Mouse (Mus musculus): ENCODE results near the gene Dph2. TPM values are rescaled to one million over a fixed set of nuclear protein-coding genes. Genes with fewer than 3 reads are reported as not detected.

Gene Dph2
- total and polyA plus RNA-seq, 3 experiments, result 25.2 to 27.2 TPM; not detected in 1

DNA sequence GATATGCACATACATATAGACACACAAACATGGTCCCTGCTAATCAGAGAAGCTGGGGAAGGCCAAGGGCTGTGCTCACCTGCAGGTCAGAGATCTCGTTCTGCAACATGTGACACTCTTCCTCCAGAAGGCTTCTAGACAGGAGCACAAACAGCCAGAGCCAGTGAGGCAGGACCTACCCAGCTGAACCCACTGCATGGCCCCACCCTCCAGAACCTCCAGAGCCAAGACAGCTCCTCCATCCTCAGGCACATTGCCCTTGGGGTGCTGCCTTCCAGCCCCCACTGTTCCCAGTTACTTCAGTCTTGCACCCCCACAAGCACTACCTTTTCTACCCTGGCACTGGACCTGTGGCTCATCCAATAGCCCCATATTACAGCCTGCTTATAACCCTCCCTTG is 21.4 kb downstream of the Dph2 start:
- Histone ChIP-seq H3K27ac (ENCODE audit: control insufficient read depth, low read depth, low read length) (no peak overlapping the region), H3K4me1 (ENCODE audit: control insufficient read depth in 1 of 2, insufficient read depth in 2 of 2, low read length in 2 of 2) (no peaks in the 10 kb centered on the region), H3K9ac (ENCODE audit: control insufficient read depth, low read depth, low read length, poor library complexity, severe bottlenecking) (no peak overlapping the region), H3K79me2 (ENCODE audit: control insufficient read depth, insufficient read depth, low read length, poor library complexity) (no peaks in the 10 kb centered on the region), H3K36me3 (ENCODE audit: control insufficient read depth in 1 of 2, insufficient read depth in 2 of 2, low read length in 2 of 2) (no peaks in the 10 kb centered on the region; a peak in 1 of 4 replicates), H3K9me3 (replicated peaks; ENCODE audit: insufficient read depth, low read length) (no peaks in the 10 kb centered on the region), H3K27me3 (ENCODE audit: control insufficient read depth in 1 of 2, insufficient read depth in 2 of 2, low read length in 2 of 2) (no peaks in the 10 kb centered on the region), H3K4me3 (ENCODE audit: control insufficient read depth in 1 of 2, insufficient read depth in 1 of 2, low read depth in 2 of 2, low read length in 2 of 2) (no peak overlapping the region)
- DNase-seq (ENCODE audit: low read depth, low spot score), result no peak
- no peak for TF ChIP-seq SIN3A (IDR thresholded peaks at IDR 0.05; ENCODE audit: low read length)
- TF ChIP-seq TCF12 (IDR thresholded peaks at IDR 0.05; ENCODE audit: low read depth, low read length), result no peak
- TF ChIP-seq CHD2 (IDR thresholded peaks at IDR 0.05; ENCODE audit: low read length), result no peak
- no peak for TF ChIP-seq TBP (IDR thresholded peaks at IDR 0.05; ENCODE audit: low read depth, low read length)
- TF ChIP-seq POLR2A (IDR thresholded peaks at IDR 0.05; ENCODE audit: control insufficient read depth in 1 of 2, insufficient read depth in 1 of 2, low read depth in 1 of 2, low read length in 2 of 2, poor library complexity in 1 of 2), result no peak
- TF ChIP-seq KAT2A (conservative IDR thresholded peaks at IDR 0.05; ENCODE audit: low read depth, low read length), result no peak
- no peak for TF ChIP-seq POLR2AphosphoS5 (IDR thresholded peaks at IDR 0.05; ENCODE audit: borderline replicate concordance, low read depth, low read length)
- TF ChIP-seq HCFC1 (IDR thresholded peaks at IDR 0.05; ENCODE audit: low read depth, low read length), result no peak
- no peak for TF ChIP-seq NRF1 (IDR thresholded peaks at IDR 0.05; ENCODE audit: insufficient read depth, low read depth, low read length, poor library complexity, severe bottlenecking)
- no peak for TF ChIP-seq TAL1 (IDR thresholded peaks at IDR 0.05; ENCODE audit: low read length)
- TF ChIP-seq UBTF (IDR thresholded peaks at IDR 0.05; ENCODE audit: borderline replicate concordance, insufficient read depth, low read depth, low read length), result no peak

DNA sequence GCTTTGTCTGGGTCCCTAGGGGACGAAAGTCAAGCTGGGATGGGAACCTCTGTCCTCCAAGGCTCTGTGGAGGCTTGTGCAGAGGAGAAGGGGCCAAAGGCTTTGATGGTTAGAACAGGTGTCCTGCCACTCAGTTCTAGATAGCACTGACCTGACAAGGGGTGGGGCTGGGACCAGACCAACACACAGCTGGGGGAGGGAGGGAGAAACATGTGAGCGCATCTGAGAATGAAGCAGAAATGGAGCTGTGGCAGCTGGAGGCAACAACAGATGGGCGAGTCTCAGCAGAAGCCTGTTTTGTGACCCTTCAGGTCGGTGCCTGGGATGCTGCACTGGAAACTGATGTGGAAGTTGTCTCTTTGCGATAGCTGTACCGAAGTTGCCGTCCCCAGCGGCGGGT is 22.5 kb downstream of the Dph2 start:
- H3K36me3 ChIP-seq (ENCODE audit: control insufficient read depth in 1 of 2, insufficient read depth in 2 of 2, low read length in 2 of 2), result no peaks in the 10 kb centered on the region; a peak in 1 of 4 replicates
- DNase-seq (ENCODE audit: low read depth, low spot score), result no peak
- no peaks in the 10 kb centered on the region for H3K79me2 ChIP-seq (ENCODE audit: control insufficient read depth, insufficient read depth, low read length, poor library complexity)
- no peak overlapping the region for H3K27ac ChIP-seq (ENCODE audit: control insufficient read depth, low read depth, low read length)
- TF ChIP-seq TAL1 (IDR thresholded peaks at IDR 0.05; ENCODE audit: low read length) (no peak), BHLHE40 (IDR thresholded peaks at IDR 0.05; ENCODE audit: borderline replicate concordance, low read depth, low read length) (no peak), KAT2A (conservative IDR thresholded peaks at IDR 0.05; ENCODE audit: low read depth, low read length) (no peak), USF2 (IDR thresholded peaks at IDR 0.05; ENCODE audit: borderline replicate concordance in 1 of 2, insufficient read depth in 1 of 2, low read depth in 1 of 2, low read length in 2 of 2) (no peak), CTCF (IDR thresholded peaks at IDR 0.05 in 2 of 3, conservative IDR thresholded peaks at IDR 0.05 in 1 of 3; ENCODE audit: control insufficient read depth in 1 of 3, insufficient read depth in 1 of 3, low read depth in 2 of 3, low read length in 3 of 3, poor library complexity in 1 of 3, severe bottlenecking in 1 of 3) (no peak), NELFE (IDR thresholded peaks at IDR 0.05; ENCODE audit: low read depth, low read length) (no peak), ZKSCAN1 (IDR thresholded peaks at IDR 0.05; ENCODE audit: low read depth, low read length) (no peak), JUND (IDR thresholded peaks at IDR 0.05; ENCODE audit: low read depth, low read length) (no peak), EP300 (IDR thresholded peaks at IDR 0.05; ENCODE audit: low read depth in 1 of 2, low read length in 2 of 2) (no peak), UBTF (IDR thresholded peaks at IDR 0.05; ENCODE audit: borderline replicate concordance, insufficient read depth, low read depth, low read length) (no peak), HCFC1 (IDR thresholded peaks at IDR 0.05; ENCODE audit: low read depth, low read length) (no peak), MAZ (IDR thresholded peaks at IDR 0.05; ENCODE audit: low read depth, low read length) (no peak), POLR2A (IDR thresholded peaks at IDR 0.05; ENCODE audit: control insufficient read depth in 1 of 2, insufficient read depth in 1 of 2, low read depth in 1 of 2, low read length in 2 of 2, poor library complexity in 1 of 2) (no peak), TBP (IDR thresholded peaks at IDR 0.05; ENCODE audit: low read depth, low read length) (no peak), MEF2A (IDR thresholded peaks at IDR 0.05; ENCODE audit: extremely low read depth, insufficient replicate concordance, low read depth, low read length, poor library complexity, severe bottlenecking) (no peak), MAX (IDR thresholded peaks at IDR 0.05; ENCODE audit: low read length) (no peak), ZMIZ1 (IDR thresholded peaks at IDR 0.05; ENCODE audit: low read depth, low read length) (no peak), MAFK (IDR thresholded peaks at IDR 0.05; ENCODE audit: borderline replicate concordance, low read depth, low read length) (no peak), GATA1 (IDR thresholded peaks at IDR 0.05; ENCODE audit: low read depth, low read length) (no peak)
- H3K4me1 ChIP-seq (ENCODE audit: control insufficient read depth in 1 of 2, insufficient read depth in 2 of 2, low read length in 2 of 2), result no peaks in the 10 kb centered on the region
- H3K9me3 ChIP-seq (replicated peaks; ENCODE audit: insufficient read depth, low read length), result no peaks in the 10 kb centered on the region
- no peak overlapping the region for H3K4me3 ChIP-seq (ENCODE audit: control insufficient read depth in 1 of 2, insufficient read depth in 1 of 2, low read depth in 2 of 2, low read length in 2 of 2)
- H3K9ac ChIP-seq (ENCODE audit: control insufficient read depth, low read depth, low read length, poor library complexity, severe bottlenecking), result no peak overlapping the region
- no peaks in the 10 kb centered on the region for H3K27me3 ChIP-seq (ENCODE audit: control insufficient read depth in 1 of 2, insufficient read depth in 2 of 2, low read length in 2 of 2)
